Mouse (Mus musculus) embryonic facial prominence, embryonic 15.5 days (tissue): ENCODE measurements around the gene Ptprn. TPM values are rescaled to one million over a fixed set of nuclear protein-coding genes. Genes with fewer than 3 reads are reported as not detected.
A peak's percentile ranks its signal among the peaks of the same experiment; 100 is the strongest.

ENCODE experiments used
- ATAC-seq: fragments of 200-750 bp; cut with Nextera tagmentation; 2 replicates; pipeline ENCODE4 v1.8.0; 2017; ENCODE audit warnings: low read depth, moderate TSS enrichment; ENCODE audit not compliant: insufficient number of reproducible peaks, low FRiP score, low TSS enrichment
- H3K27ac ChIP-seq: fragments of 300-500 bp; sonication (generic); replicated peaks from 2 replicates; pipeline ENCODE4 v1.5.1; 2015; ENCODE audit warnings: mild to moderate bottlenecking, inconsistent platforms
- H3K27me3 ChIP-seq: fragments of 300-500 bp; sonication (generic); 2 replicates; pipeline ENCODE4 v1.6.1; 2015; ENCODE audit warnings: inconsistent platforms
- H3K36me3 ChIP-seq: fragments of 300-500 bp; sonication (generic); 2 replicates; pipeline ENCODE4 v1.6.1; 2015; ENCODE audit warnings: mild to moderate bottlenecking, inconsistent platforms
- H3K4me1 ChIP-seq: fragments of 300-500 bp; sonication (generic); 2 replicates; pipeline ENCODE4 v1.6.1; 2015; ENCODE audit warnings: inconsistent platforms
- H3K4me2 ChIP-seq: fragments of 300-500 bp; sonication (generic); replicated peaks from 2 replicates; pipeline ENCODE4 v1.6.1; 2015; ENCODE audit warnings: mild to moderate bottlenecking, inconsistent platforms
- H3K4me3 ChIP-seq: fragments of 300-500 bp; sonication (generic); replicated peaks from 2 replicates; pipeline ENCODE4 v1.5.1; 2015; ENCODE audit warnings: mild to moderate bottlenecking, inconsistent platforms
- H3K9ac ChIP-seq: fragments of 300-500 bp; sonication (generic); 2 replicates; pipeline ENCODE4 v1.6.1; 2015; ENCODE audit warnings: inconsistent platforms
- H3K9me3 ChIP-seq: fragments of 300-500 bp; sonication (generic); replicated peaks from 2 replicates; pipeline ENCODE4 v1.6.1; 2016; ENCODE audit warnings: inconsistent platforms
- WGBS: fragments of 180-500 bp; shearing (Covaris S2); methylation state at CpG from one replicate; pipeline ENCODE4 v1.1.7; 2015; 5-methylcytosine and 5-hydroxymethylcytosine counted together
- polyA plus RNA-seq: library from polyadenylated mRNA; unstranded; fragments of >200 nt; fragmentation: Nextera tagmentation; extraction: Ambion mirVana; gene quantifications from 2 replicates; pipeline ENCODE4 v1.2.1, GENCODE M21; 2015

Gene Ptprn
- polyA plus RNA-seq, 1 experiment from 2014 or later: 1.0 TPM

- peaks cover 51% of the 10 kb centered on the region for H3K27me3 ChIP-seq
- H3K4me1 ChIP-seq: peaks cover 18% of the 10 kb centered on the region
- WGBS: under 1% methylated on average over 34 of the region's 34 CpGs
- peak within 1 kb of the TSS; percentile 51; the same call in 1 of the 2 replicates for H3K27ac ChIP-seq
- H3K4me3 ChIP-seq: peak within 1 kb of the TSS; percentile 57
- H3K4me2 ChIP-seq: peak within 1 kb of the TSS; percentile 98
- peak within 1 kb of the TSS; percentile 48 for H3K9ac ChIP-seq
- no peaks in the 10 kb centered on the region for H3K9me3 ChIP-seq
- peak; percentile 48; the same call in 1 of the 2 replicates for ATAC-seq
- peaks cover 14% of the 10 kb centered on the region for H3K36me3 ChIP-seq
Measured at GRCm38 (mm10) chr1:75219531-75219930, 44.8 kb downstream of the Ptprn start, which contains the start of gene Tuba4a. TSS of gene Tuba4a (minus strand) at chr1:75219865.

DNA sequence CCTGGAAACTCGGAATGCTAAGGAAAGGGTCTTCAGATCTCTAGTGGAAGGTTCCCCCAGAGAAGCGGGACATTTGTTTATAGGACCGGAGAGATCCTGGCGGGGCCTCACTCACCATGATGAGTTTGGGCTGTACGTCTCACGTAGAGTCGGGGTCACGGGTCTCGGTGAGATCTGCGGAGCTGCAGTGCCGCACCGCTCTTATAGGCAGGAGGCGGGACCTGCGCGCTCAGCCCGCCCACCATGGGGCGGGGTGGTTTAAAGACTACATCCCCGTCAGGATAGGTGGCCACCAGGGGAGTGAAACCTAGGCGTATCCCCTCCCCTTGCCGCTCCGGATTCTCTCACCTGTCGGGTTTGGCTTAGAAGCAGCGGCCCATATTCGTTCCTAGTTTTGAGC, 45.2 kb downstream of the Ptprn start:
- peak overlapping the region; percentile 48 for H3K9ac ChIP-seq
- peak overlapping the region; percentile 51; the same call in 1 of the 2 replicates for H3K27ac ChIP-seq
- H3K4me3 ChIP-seq: peak overlapping the region; percentile 57
- no peaks in the 10 kb centered on the region for H3K9me3 ChIP-seq
- under 1% methylated on average over 24 of the region's 24 CpGs for WGBS
- peak; percentile 85 for ATAC-seq
- H3K4me2 ChIP-seq: peak overlapping the region; percentile 98
- peaks cover 51% of the 10 kb centered on the region for H3K27me3 ChIP-seq
- H3K4me1 ChIP-seq: peaks cover 18% of the 10 kb centered on the region
- peaks cover 18% of the 10 kb centered on the region for H3K36me3 ChIP-seq

DNA sequence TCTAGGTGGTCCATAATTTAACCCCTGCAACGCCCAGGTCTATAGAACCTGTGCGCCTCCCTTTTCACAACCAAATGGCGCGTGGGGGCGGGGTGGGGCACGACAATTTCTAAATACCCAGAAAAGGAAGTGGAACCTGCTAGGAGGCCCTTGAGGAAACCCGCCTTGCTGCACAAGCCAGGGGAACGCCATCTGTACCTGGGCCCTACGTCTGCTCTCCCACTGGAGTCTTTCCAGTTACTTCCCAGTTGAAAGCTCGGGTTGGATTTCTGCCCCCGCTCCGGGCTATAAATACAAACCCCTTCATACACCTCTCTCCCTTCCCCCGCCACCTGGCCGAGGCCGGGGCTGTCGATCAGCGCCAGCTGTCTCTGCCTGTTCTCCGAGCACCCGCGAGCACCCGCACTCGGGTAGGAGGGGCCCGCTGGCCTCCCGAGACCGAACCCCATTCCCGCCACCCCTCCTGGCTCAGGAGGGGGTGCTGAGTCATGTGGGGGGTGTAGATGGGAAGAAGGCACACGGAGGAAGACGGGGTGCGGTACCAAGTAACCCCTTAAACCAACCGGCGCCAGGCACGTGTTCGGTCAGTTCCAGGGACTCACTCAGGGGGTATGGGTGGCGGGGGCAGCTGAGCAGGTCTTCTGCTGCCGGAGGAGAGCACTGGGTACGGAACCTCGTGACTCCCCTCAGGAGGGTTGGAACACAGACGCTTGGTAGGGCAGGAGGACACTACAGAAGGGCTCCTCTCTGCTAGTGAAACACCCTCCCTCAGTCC, 45.9 kb downstream of the Ptprn start:
- H3K9me3 ChIP-seq: no peaks in the 10 kb centered on the region
- H3K4me3 ChIP-seq: peak overlapping the region; percentile 57
- H3K36me3 ChIP-seq: peaks cover 25% of the 10 kb centered on the region
- peaks cover 18% of the 10 kb centered on the region for H3K4me1 ChIP-seq
- peak overlapping the region; percentile 98 for H3K4me2 ChIP-seq
- peak overlapping the region; percentile 51 for H3K27ac ChIP-seq
- H3K9ac ChIP-seq: 0 out of 2 replicates have a peak overlapping the region, but pooled peaks have one; percentile 21
- under 1% methylated on average over 38 of the region's 38 CpGs for WGBS
- ATAC-seq: peak; percentile 49
- peaks cover 51% of the 10 kb centered on the region for H3K27me3 ChIP-seq

GRCm38 (mm10) chr1:75217893-75218226, 46.4 kb downstream of the Ptprn start:
- 5% methylated on average over 6 of the region's 6 CpGs for WGBS
- no peak overlapping the region for H3K9ac ChIP-seq
- peaks cover 19% of the 10 kb centered on the region for H3K4me1 ChIP-seq
- ATAC-seq: no peak
- H3K36me3 ChIP-seq: peaks cover 30% of the 10 kb centered on the region
- peak overlapping the region; percentile 51 for H3K27ac ChIP-seq
- peak overlapping the region; percentile 98 for H3K4me2 ChIP-seq
- peak overlapping the region; percentile 57 for H3K4me3 ChIP-seq
- H3K27me3 ChIP-seq: peaks cover 51% of the 10 kb centered on the region
- H3K9me3 ChIP-seq: no peaks in the 10 kb centered on the region

DNA sequence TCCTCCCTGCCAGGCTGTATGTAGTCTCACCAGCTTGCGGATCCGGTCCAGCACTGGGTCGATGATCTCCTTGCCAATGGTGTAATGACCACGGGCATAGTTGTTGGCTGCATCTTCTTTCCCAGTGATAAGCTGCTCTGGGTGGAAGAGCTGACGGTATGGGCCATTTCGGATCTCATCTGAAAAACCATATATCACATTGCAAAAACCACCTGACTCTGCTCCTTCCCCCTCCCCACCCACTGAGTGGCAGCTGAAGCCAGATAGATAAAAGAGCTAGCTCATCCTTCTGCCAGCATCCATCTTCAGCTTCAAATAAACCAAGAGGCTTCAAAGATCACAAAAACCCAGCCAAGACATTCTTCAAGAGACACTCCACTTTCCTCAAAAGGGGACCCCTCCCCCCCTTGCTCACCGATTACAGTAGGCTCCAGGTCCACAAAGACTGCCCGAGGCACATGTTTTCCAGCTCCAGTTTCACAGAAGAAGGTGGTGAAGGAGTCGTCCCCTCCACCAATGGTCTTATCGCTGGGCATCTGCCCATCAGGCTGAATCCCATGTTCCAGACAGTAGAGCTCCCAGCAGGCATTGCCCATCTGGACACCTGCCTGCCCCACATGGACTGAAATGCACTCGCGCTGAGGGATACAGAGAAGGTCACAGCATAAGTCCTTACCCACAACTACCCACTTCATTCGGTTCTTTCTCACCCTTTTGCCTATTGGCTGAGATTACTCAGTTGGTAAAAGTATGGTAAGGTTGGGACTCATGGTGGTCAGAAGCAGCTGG, 47.3 kb downstream of the Ptprn start:
- peaks cover 37% of the 10 kb centered on the region for H3K36me3 ChIP-seq
- H3K9me3 ChIP-seq: no peaks in the 10 kb centered on the region
- ATAC-seq: no peak
- WGBS: 71% methylated on average over 13 of the region's 13 CpGs
- peaks cover 51% of the 10 kb centered on the region for H3K27me3 ChIP-seq
- H3K9ac ChIP-seq: no peak overlapping the region
- H3K27ac ChIP-seq: no peak overlapping the region
- no peak overlapping the region for H3K4me3 ChIP-seq
- H3K4me1 ChIP-seq: peaks cover 27% of the 10 kb centered on the region
- 0 out of 2 replicates have a peak overlapping the region, but pooled peaks have one; percentile 98 for H3K4me2 ChIP-seq

DNA sequence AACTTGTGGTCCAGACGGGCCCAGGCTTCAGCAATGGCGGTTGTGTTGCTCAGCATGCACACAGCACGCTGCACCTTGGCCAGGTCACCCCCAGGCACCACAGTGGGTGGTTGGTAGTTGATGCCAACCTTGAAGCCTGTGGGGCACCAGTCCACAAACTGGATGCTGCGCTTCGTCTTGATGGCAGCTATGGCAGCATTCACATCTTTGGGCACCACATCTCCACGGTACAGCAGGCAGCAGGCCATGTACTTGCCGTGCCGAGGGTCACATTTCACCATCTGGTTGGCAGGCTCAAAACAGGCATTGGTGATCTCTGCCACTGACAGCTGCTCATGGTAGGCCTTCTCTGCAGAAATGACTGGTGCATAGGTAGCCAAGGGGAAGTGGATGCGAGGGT, 48.5 kb downstream of the Ptprn start:
- H3K4me2 ChIP-seq: no peak overlapping the region
- H3K27ac ChIP-seq: no peak overlapping the region
- ATAC-seq: no peak
- no peak overlapping the region for H3K9ac ChIP-seq
- H3K4me3 ChIP-seq: no peak overlapping the region
- H3K9me3 ChIP-seq: no peaks in the 10 kb centered on the region
- peaks cover 41% of the 10 kb centered on the region for H3K36me3 ChIP-seq
- H3K4me1 ChIP-seq: peaks cover 37% of the 10 kb centered on the region
- 92% methylated on average over 9 of the region's 9 CpGs for WGBS
- H3K27me3 ChIP-seq: peaks cover 41% of the 10 kb centered on the region

- H3K27ac ChIP-seq: no peak overlapping the region
- H3K9ac ChIP-seq: no peak overlapping the region
- no peaks in the 10 kb centered on the region for H3K9me3 ChIP-seq
- H3K27me3 ChIP-seq: peaks cover 32% of the 10 kb centered on the region
- peaks cover 43% of the 10 kb centered on the region for H3K4me1 ChIP-seq
- no peak overlapping the region for H3K4me3 ChIP-seq
- ATAC-seq: no peak
- peaks cover 41% of the 10 kb centered on the region for H3K36me3 ChIP-seq
- H3K4me2 ChIP-seq: no peak overlapping the region
- WGBS: 71% methylated on average over 5 of the region's 5 CpGs
Measured at GRCm38 (mm10) chr1:75214886-75215285, 49.4 kb downstream of the Ptprn start.

- Histone ChIP-seq H3K4me3 (no peak overlapping the region), H3K4me2 (no peak overlapping the region), H3K27ac (no peak overlapping the region), H3K9ac (no peak overlapping the region), H3K4me1 (peaks cover 43% of the 10 kb centered on the region), H3K36me3 (peaks cover 41% of the 10 kb centered on the region), H3K27me3 (peaks cover 27% of the 10 kb centered on the region), H3K9me3 (no peaks in the 10 kb centered on the region)
- no peak for ATAC-seq
- 69% methylated on average over 2 of the region's 2 CpGs for WGBS
Measured at GRCm38 (mm10) chr1:75214442-75214841, 49.9 kb downstream of the Ptprn start.

DNA sequence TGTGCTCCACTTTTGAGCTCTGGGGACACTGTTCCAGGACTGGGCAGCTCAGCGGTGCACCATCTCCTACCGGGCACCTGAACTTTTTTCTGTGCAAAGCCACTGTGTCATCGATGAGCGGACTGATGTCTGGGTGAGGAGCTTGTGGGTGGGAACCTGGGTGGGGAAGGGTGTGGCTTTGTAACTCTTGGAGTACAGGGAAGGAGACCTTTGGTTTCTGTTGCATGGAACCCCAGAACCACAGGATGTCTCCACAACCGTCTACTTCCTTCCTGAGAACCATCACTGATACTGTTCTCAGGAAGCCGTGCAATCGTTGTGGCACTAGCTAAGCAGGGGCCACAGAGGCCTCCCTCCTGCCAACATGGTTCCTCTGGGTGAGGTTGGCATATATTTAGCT, 51.2 kb downstream of the Ptprn start:
- no peak for ATAC-seq

GRCm38 (mm10) chr1:75212542-75212941, 51.8 kb downstream of the Ptprn start:
- no peak overlapping the region for H3K4me2 ChIP-seq
- WGBS: 71% methylated on average over 4 of the region's 4 CpGs
- H3K27me3 ChIP-seq: peaks cover 8% of the 10 kb centered on the region

More for the DNA sequence above, 51.2 kb downstream of the Ptprn start:
- Histone ChIP-seq H3K4me3 (no peak overlapping the region), H3K36me3 (peaks cover 41% of the 10 kb centered on the region), H3K9ac (no peak overlapping the region), H3K27me3 (peaks cover 14% of the 10 kb centered on the region), H3K27ac (no peak overlapping the region), H3K4me1 (peaks cover 42% of the 10 kb centered on the region), H3K9me3 (no peaks in the 10 kb centered on the region), H3K4me2 (no peak overlapping the region)
- 89% methylated on average over 7 of the region's 7 CpGs for WGBS

GRCm38 (mm10) chr1:75211141-75211708, 53.1 kb downstream of the Ptprn start:
- Histone ChIP-seq H3K4me3 (peak overlapping the region; percentile 73), H3K27ac (no peak overlapping the region), H3K4me1 (peaks cover 42% of the 10 kb centered on the region), H3K9ac (peak overlapping the region; percentile 93), H3K36me3 (peaks cover 41% of the 10 kb centered on the region), H3K4me2 (peak overlapping the region; percentile 90), H3K9me3 (no peaks in the 10 kb centered on the region), H3K27me3 (no peaks in the 10 kb centered on the region)
- WGBS: 12% methylated on average over 17 of the region's 17 CpGs
- no peak for ATAC-seq

More at GRCm38 (mm10) chr1:75212542-75212941, 51.8 kb downstream of the Ptprn start:
- Histone ChIP-seq H3K36me3 (peaks cover 41% of the 10 kb centered on the region), H3K27ac (no peak overlapping the region), H3K4me3 (no peak overlapping the region), H3K4me1 (peaks cover 42% of the 10 kb centered on the region), H3K9ac (no peak overlapping the region), H3K9me3 (no peaks in the 10 kb centered on the region)
- no peak for ATAC-seq
